Mouse (Mus musculus) MN1 (cell line): ENCODE results near the gene Stard9.

Experiments used
- DNase-seq: peaks from one replicate; pipeline ENCODE4 v3.0.0-alpha.2; 2016; ENCODE audit warnings: low spot score

The Stard9 gene

GRCm38 (mm10) chr2:120628886-120629735 lies at the start of gene Stard9:
Gene Stard9, plus strand, starts transcription at chr2:120629121.
- DNase-seq, result peak; percentile 99

- no peak for DNase-seq
Observed at GRCm38 (mm10) chr2:120589759-120590158, 39.2 kb upstream of the Stard9 start.

- DNase-seq, result no peak
Observed at GRCm38 (mm10) chr2:120592227-120592626, 36.7 kb upstream of the Stard9 start.

GRCm38 (mm10) chr2:120597734-120598133 lies 31.2 kb upstream of the Stard9 start:
- DNase-seq, result no peak

GRCm38 (mm10) chr2:120599506-120599905 lies 29.4 kb upstream of the Stard9 start:
- DNase-seq, result no peak

GRCm38 (mm10) chr2:120606021-120606690 lies 22.8 kb upstream of the Stard9 start:
- DNase-seq, result peak; percentile 28

- DNase-seq, result peak; percentile 92
Observed at GRCm38 (mm10) chr2:120608830-120609723, 19.8 kb upstream of the Stard9 start, which contains the start of the genes Haus2 and Lrrc57. Gene Haus2, plus strand, starts transcription at chr2:120609383. Gene Lrrc57, minus strand, starts transcription at chr2:120609520.

- DNase-seq, result no peak
Observed at GRCm38 (mm10) chr2:120616279-120617163, 12.4 kb upstream of the Stard9 start.

- no peak for DNase-seq
Observed at GRCm38 (mm10) chr2:120619538-120619937, 9.4 kb upstream of the Stard9 start.

GRCm38 (mm10) chr2:120622920-120623319 lies 6.0 kb upstream of the Stard9 start:
- DNase-seq, result no peak

- DNase-seq, result no peak
Observed at GRCm38 (mm10) chr2:120628076-120628865, 650 bp upstream of the Stard9 start.

GRCm38 (mm10) chr2:120630246-120630645 lies 1.3 kb downstream of the Stard9 start:
- no peak for DNase-seq

- no peak for DNase-seq
Observed at GRCm38 (mm10) chr2:120630655-120631054, 1.7 kb downstream of the Stard9 start.

GRCm38 (mm10) chr2:120631521-120631920 lies 2.6 kb downstream of the Stard9 start:
- no peak for DNase-seq

GRCm38 (mm10) chr2:120631957-120632356 lies 3.0 kb downstream of the Stard9 start:
- DNase-seq, result no peak

GRCm38 (mm10) chr2:120640835-120641234 lies 11.9 kb downstream of the Stard9 start:
- DNase-seq, result no peak

- no peak for DNase-seq
Observed at GRCm38 (mm10) chr2:120643836-120644235, 14.9 kb downstream of the Stard9 start.

GRCm38 (mm10) chr2:120646777-120647176 lies 17.9 kb downstream of the Stard9 start:
- no peak for DNase-seq

GRCm38 (mm10) chr2:120652256-120652924 lies 23.5 kb downstream of the Stard9 start:
- peak; percentile 61 for DNase-seq

- DNase-seq, result no peak
Observed at GRCm38 (mm10) chr2:120652925-120653284, 24.0 kb downstream of the Stard9 start.
